Mouse (Mus musculus): ENCODE data around the gene Dnajc5. TPM values are rescaled to one million over a fixed set of nuclear protein-coding genes. Genes with fewer than 3 reads are reported as not detected.

Gene Dnajc5
- polyA plus RNA-seq, 1 experiment from 2014 or later, result 245 TPM

GRCm38 (mm10) chr2:181496831-181497547 is 23.3 kb upstream of the Dnajc5 start, which contains the start of gene Tpd52l2:
Gene Tpd52l2, plus strand, starts transcription at chr2:181497142.
- Histone ChIP-seq H3K9ac (replicated peaks; ENCODE audit: low read depth, low read length) (peak within 1 kb of the TSS; percentile 89), H3K27ac (ENCODE audit: low read depth, low read length) (peak within 1 kb of the TSS; percentile 86), H3K9me3 (ENCODE audit: control insufficient read depth, low read length) (no peaks in the 10 kb centered on the region), H3K4me3 (ENCODE audit: low read depth, low read length) (peak within 1 kb of the TSS; percentile 93), H3K36me3 (ENCODE audit: control insufficient read depth, insufficient read depth, low read length) (peaks cover 16% of the 10 kb centered on the region), H3K4me2 (ENCODE audit: low read depth, low read length) (peak within 1 kb of the TSS; percentile 99), H3K4me1 (ENCODE audit: control insufficient read depth, insufficient read depth, low read length) (peaks cover 12% of the 10 kb centered on the region), H3K27me3 (ENCODE audit: control insufficient read depth, insufficient read depth, low read length) (no peaks in the 10 kb centered on the region)
- ATAC-seq (ENCODE audit: low read depth), result peak; percentile 97
- under 1% methylated on average over 46 of the region's 46 CpGs for WGBS

- WGBS, result under 1% methylated on average over 12 of the region's 12 CpGs
- H3K27me3 ChIP-seq (ENCODE audit: control insufficient read depth, insufficient read depth, low read length), result no peaks in the 10 kb centered on the region
- H3K4me2 ChIP-seq (ENCODE audit: low read depth, low read length), result peak overlapping the region; percentile 99
- peak overlapping the region; percentile 86 for H3K27ac ChIP-seq (ENCODE audit: low read depth, low read length)
- peak overlapping the region; percentile 89 for H3K9ac ChIP-seq (replicated peaks; ENCODE audit: low read depth, low read length)
- no peaks in the 10 kb centered on the region for H3K9me3 ChIP-seq (ENCODE audit: control insufficient read depth, low read length)
- H3K4me1 ChIP-seq (ENCODE audit: control insufficient read depth, insufficient read depth, low read length), result peaks cover 12% of the 10 kb centered on the region
- H3K36me3 ChIP-seq (ENCODE audit: control insufficient read depth, insufficient read depth, low read length), result peaks cover 21% of the 10 kb centered on the region
- peak; percentile 58 for ATAC-seq (ENCODE audit: low read depth)
- H3K4me3 ChIP-seq (ENCODE audit: low read depth, low read length), result peak overlapping the region; percentile 93
Observed at GRCm38 (mm10) chr2:181497548-181497875, 22.8 kb upstream of the Dnajc5 start.

- Histone ChIP-seq H3K4me3 (ENCODE audit: low read depth, low read length) (no peak overlapping the region), H3K36me3 (ENCODE audit: control insufficient read depth, insufficient read depth, low read length) (peaks cover 30% of the 10 kb centered on the region), H3K27me3 (ENCODE audit: control insufficient read depth, insufficient read depth, low read length) (no peaks in the 10 kb centered on the region), H3K9ac (replicated peaks; ENCODE audit: low read depth, low read length) (no peak overlapping the region), H3K27ac (ENCODE audit: low read depth, low read length) (no peak overlapping the region), H3K9me3 (ENCODE audit: control insufficient read depth, low read length) (no peaks in the 10 kb centered on the region), H3K4me1 (ENCODE audit: control insufficient read depth, insufficient read depth, low read length) (peaks cover 12% of the 10 kb centered on the region), H3K4me2 (ENCODE audit: low read depth, low read length) (no peak overlapping the region)
- no peak for ATAC-seq (ENCODE audit: low read depth)
- 80% methylated on average over 4 of the region's 4 CpGs for WGBS
Observed at GRCm38 (mm10) chr2:181498644-181499043, 21.6 kb upstream of the Dnajc5 start.

GRCm38 (mm10) chr2:181509191-181509590 is 11.1 kb upstream of the Dnajc5 start:
- H3K9me3 ChIP-seq (ENCODE audit: control insufficient read depth, low read length), result no peaks in the 10 kb centered on the region
- H3K27ac ChIP-seq (ENCODE audit: low read depth, low read length), result no peak overlapping the region
- no peak for ATAC-seq (ENCODE audit: low read depth)
- H3K27me3 ChIP-seq (ENCODE audit: control insufficient read depth, insufficient read depth, low read length), result no peaks in the 10 kb centered on the region
- H3K4me3 ChIP-seq (ENCODE audit: low read depth, low read length), result no peak overlapping the region
- no peaks in the 10 kb centered on the region for H3K4me1 ChIP-seq (ENCODE audit: control insufficient read depth, insufficient read depth, low read length)
- WGBS, result 92% methylated on average over 2 of the region's 2 CpGs
- H3K4me2 ChIP-seq (ENCODE audit: low read depth, low read length), result no peak overlapping the region
- H3K9ac ChIP-seq (replicated peaks; ENCODE audit: low read depth, low read length), result no peak overlapping the region
- peaks cover 48% of the 10 kb centered on the region for H3K36me3 ChIP-seq (ENCODE audit: control insufficient read depth, insufficient read depth, low read length)

GRCm38 (mm10) chr2:181511231-181511630 is 9.1 kb upstream of the Dnajc5 start:
- ATAC-seq (ENCODE audit: low read depth), result no peak
- Histone ChIP-seq H3K36me3 (ENCODE audit: control insufficient read depth, insufficient read depth, low read length) (peaks cover 51% of the 10 kb centered on the region), H3K27me3 (ENCODE audit: control insufficient read depth, insufficient read depth, low read length) (no peaks in the 10 kb centered on the region), H3K4me3 (ENCODE audit: low read depth, low read length) (no peak overlapping the region), H3K9ac (replicated peaks; ENCODE audit: low read depth, low read length) (no peak overlapping the region), H3K9me3 (ENCODE audit: control insufficient read depth, low read length) (no peaks in the 10 kb centered on the region), H3K27ac (ENCODE audit: low read depth, low read length) (no peak overlapping the region), H3K4me1 (ENCODE audit: control insufficient read depth, insufficient read depth, low read length) (no peaks in the 10 kb centered on the region), H3K4me2 (ENCODE audit: low read depth, low read length) (no peak overlapping the region)
- 97% methylated on average over 8 of the region's 8 CpGs for WGBS

GRCm38 (mm10) chr2:181519201-181519600 is 1.1 kb upstream of the Dnajc5 start:
- peaks cover 23% of the 10 kb centered on the region for H3K36me3 ChIP-seq (ENCODE audit: control insufficient read depth, insufficient read depth, low read length)
- H3K4me3 ChIP-seq (ENCODE audit: low read depth, low read length), result peak overlapping the region; percentile 95
- no peaks in the 10 kb centered on the region for H3K27me3 ChIP-seq (ENCODE audit: control insufficient read depth, insufficient read depth, low read length)
- 77% methylated on average over 3 of the region's 3 CpGs for WGBS
- H3K9me3 ChIP-seq (ENCODE audit: control insufficient read depth, low read length), result no peaks in the 10 kb centered on the region
- peaks cover 20% of the 10 kb centered on the region for H3K4me1 ChIP-seq (ENCODE audit: control insufficient read depth, insufficient read depth, low read length)
- peak overlapping the region; percentile 94 for H3K27ac ChIP-seq (ENCODE audit: low read depth, low read length)
- peak overlapping the region; percentile 46 for H3K4me2 ChIP-seq (ENCODE audit: low read depth, low read length)
- peak overlapping the region; percentile 63; the same call in 1 of the 2 replicates for H3K9ac ChIP-seq (replicated peaks; ENCODE audit: low read depth, low read length)
- no peak for ATAC-seq (ENCODE audit: low read depth)

- no peak for ATAC-seq (ENCODE audit: low read depth)
- Histone ChIP-seq H3K27me3 (ENCODE audit: control insufficient read depth, insufficient read depth, low read length) (no peaks in the 10 kb centered on the region), H3K9me3 (ENCODE audit: control insufficient read depth, low read length) (no peaks in the 10 kb centered on the region), H3K9ac (replicated peaks; ENCODE audit: low read depth, low read length) (peak overlapping the region; percentile 80), H3K4me3 (ENCODE audit: low read depth, low read length) (peak overlapping the region; percentile 95), H3K4me1 (ENCODE audit: control insufficient read depth, insufficient read depth, low read length) (peaks cover 20% of the 10 kb centered on the region), H3K4me2 (ENCODE audit: low read depth, low read length) (peak overlapping the region; percentile 70), H3K36me3 (ENCODE audit: control insufficient read depth, insufficient read depth, low read length) (peaks cover 14% of the 10 kb centered on the region), H3K27ac (ENCODE audit: low read depth, low read length) (peak overlapping the region; percentile 94)
- 1% methylated on average over 17 of the region's 17 CpGs for WGBS
Observed at GRCm38 (mm10) chr2:181520936-181521227, 597 bp downstream of the Dnajc5 start.

- ATAC-seq (ENCODE audit: low read depth), result no peak
- H3K4me3 ChIP-seq (ENCODE audit: low read depth, low read length), result peak overlapping the region; percentile 95
- H3K36me3 ChIP-seq (ENCODE audit: control insufficient read depth, insufficient read depth, low read length), result peaks cover 8% of the 10 kb centered on the region
- H3K27ac ChIP-seq (ENCODE audit: low read depth, low read length), result no peak overlapping the region
- H3K4me1 ChIP-seq (ENCODE audit: control insufficient read depth, insufficient read depth, low read length), result peaks cover 20% of the 10 kb centered on the region
- no peaks in the 10 kb centered on the region for H3K9me3 ChIP-seq (ENCODE audit: control insufficient read depth, low read length)
- H3K4me2 ChIP-seq (ENCODE audit: low read depth, low read length), result peak overlapping the region; percentile 70
- no peaks in the 10 kb centered on the region for H3K27me3 ChIP-seq (ENCODE audit: control insufficient read depth, insufficient read depth, low read length)
- 55% methylated on average over 10 of the region's 10 CpGs for WGBS
- H3K9ac ChIP-seq (replicated peaks; ENCODE audit: low read depth, low read length), result peak overlapping the region; percentile 80
Observed at GRCm38 (mm10) chr2:181521491-181521890, 1.2 kb downstream of the Dnajc5 start.

- Histone ChIP-seq H3K36me3 (ENCODE audit: control insufficient read depth, insufficient read depth, low read length) (no peaks in the 10 kb centered on the region), H3K27ac (ENCODE audit: low read depth, low read length) (no peak overlapping the region), H3K4me1 (ENCODE audit: control insufficient read depth, insufficient read depth, low read length) (peaks cover 20% of the 10 kb centered on the region), H3K27me3 (ENCODE audit: control insufficient read depth, insufficient read depth, low read length) (no peaks in the 10 kb centered on the region), H3K4me2 (ENCODE audit: low read depth, low read length) (no peak overlapping the region), H3K9me3 (ENCODE audit: control insufficient read depth, low read length) (no peaks in the 10 kb centered on the region), H3K4me3 (ENCODE audit: low read depth, low read length) (no peak overlapping the region), H3K9ac (replicated peaks; ENCODE audit: low read depth, low read length) (no peak overlapping the region)
- whole genome bisulfite sequencing, result 72% methylated on average over 5 of the region's 5 CpGs
- no peak for ATAC-seq (ENCODE audit: low read depth)
Observed at GRCm38 (mm10) chr2:181522811-181523210, 2.5 kb downstream of the Dnajc5 start.
